ENCODE assay signal across 27 mouse cellular contexts in genomic region chr8:106326624-106327023, GRCm38 (mm10). TPM values are rescaled to one million over a fixed set of nuclear protein-coding genes. Genes with fewer than 3 reads are reported as not detected.
DNase-seq lines count a peak whose midpoint lies in the region; ATAC-seq and TF ChIP-seq lines count a peak whose summit lies in the region.
"Had no signal": no experiment of that assay in that cellular context is flagged by ENCODE, and none has a peak within 500 bp of the region (broad histone marks: within the 10 kb centered on the region; RNA-seq: fewer than 3 reads in every experiment).

No protein-coding gene starts in this region.

- TF ChIP-seq CTCF in midbrain, postnatal 0 days (IDR thresholded peaks at IDR 0.05): no peak
- TF ChIP-seq CTCF in hindbrain, postnatal 0 days (IDR thresholded peaks at IDR 0.05; ENCODE audit: low read depth): no peak

- no peaks in the 10 kb centered on the region for H3K27me3 ChIP-seq in midbrain, postnatal 0 days (ENCODE audit: insufficient read depth, low read length)
- no peaks in the 10 kb centered on the region for H3K27me3 ChIP-seq in midbrain, embryonic 16.5 days (ENCODE audit: control insufficient read depth, insufficient read depth, low read depth, low read length)
- H3K27me3 ChIP-seq in hindbrain, embryonic 14.5 days (ENCODE audit: control insufficient read depth, insufficient read depth, low read length): no peaks in the 10 kb centered on the region
- H3K27me3 ChIP-seq in hindbrain, postnatal 0 days (ENCODE audit: insufficient read depth, low read length): no peaks in the 10 kb centered on the region
- H3K27me3 ChIP-seq: limb, embryonic 12.5 days; liver, embryonic 15.5 days; midbrain, embryonic 15.5 days; stomach, embryonic 15.5 days had no signal

- ATAC-seq in midbrain, postnatal 0 days (ENCODE audit: low FRiP score): no peak
- ATAC-seq in midbrain, embryonic 16.5 days: no peak
- ATAC-seq in hindbrain, embryonic 14.5 days (ENCODE audit: low FRiP score): no peak
- peak; percentile 71; the same call in 1 of the 2 replicates for ATAC-seq in hindbrain, postnatal 0 days
- ATAC-seq: activated CD4-positive, CD25-positive, alpha-beta regulatory T cell, adult 4 months; forebrain, postnatal 0 days; intestine, embryonic 16.5 days; midbrain, embryonic 15.5 days had no signal

- peak; percentile 58 for DNase-seq in heart, adult 11 months
- DNase-seq in heart, adult 8-10 months (ENCODE audit: low spot score): no peak
- peak; percentile 71 for DNase-seq in midbrain, postnatal 0 days (ENCODE audit: low spot score)
- DNase-seq in hindbrain, embryonic 14.5 days (ENCODE audit: low spot score): peak; percentile 47
- DNase-seq in hindbrain, postnatal 0 days (ENCODE audit: low spot score): peak; percentile 78
- no peak for DNase-seq in adrenal gland, adult 18-20 months (ENCODE audit: low spot score in 2 of 2)
- DNase-seq in urinary bladder, adult 18-20 months (ENCODE audit: low spot score in 2 of 2): no peak
- DNase-seq: adrenal gland, postnatal 14 days; B cell, adult 2 months; cerebellum, adult 18-20 months; cerebellum, postnatal 36 days; forebrain, postnatal 0 days; heart, postnatal 14 days; kidney, adult 8-10 months; kidney, postnatal 4 days; lung, embryonic 14.5 days; right cerebral cortex, postnatal 14 days had no signal

- WGBS in midbrain, postnatal 0 days: 50% methylated on average over 4 of the region's 4 CpGs
- WGBS in midbrain, embryonic 16.5 days: 55% methylated on average over 4 of the region's 4 CpGs
- WGBS in hindbrain, embryonic 14.5 days: 49% methylated on average over 4 of the region's 4 CpGs
- WGBS in hindbrain, postnatal 0 days: 52% methylated on average over 4 of the region's 4 CpGs

- H3K27ac ChIP-seq in midbrain, postnatal 0 days (ENCODE audit: low read depth, low read length): no peak overlapping the region
- H3K27ac ChIP-seq in midbrain, embryonic 16.5 days (ENCODE audit: low read length): no peak overlapping the region
- peak overlapping the region; percentile 26; the same call in 1 of the 2 replicates for H3K27ac ChIP-seq in hindbrain, embryonic 14.5 days
- peak overlapping the region; percentile 48; the same call in 1 of the 2 replicates for H3K27ac ChIP-seq in hindbrain, postnatal 0 days
- H3K27ac ChIP-seq: kidney, postnatal 0 days; limb, embryonic 12.5 days; liver, embryonic 15.5 days; midbrain, embryonic 10.5 days; midbrain, embryonic 15.5 days; stomach, embryonic 15.5 days had no signal

- no peaks in the 10 kb centered on the region for H3K36me3 ChIP-seq in midbrain, postnatal 0 days (ENCODE audit: insufficient read depth, low read length)
- H3K36me3 ChIP-seq in midbrain, embryonic 16.5 days (ENCODE audit: control insufficient read depth, insufficient read depth, low read length): no peaks in the 10 kb centered on the region
- H3K36me3 ChIP-seq in hindbrain, embryonic 14.5 days (replicated peaks; ENCODE audit: control insufficient read depth, insufficient read depth): no peaks in the 10 kb centered on the region
- no peaks in the 10 kb centered on the region for H3K36me3 ChIP-seq in hindbrain, postnatal 0 days (ENCODE audit: insufficient read depth, low read length)
- H3K36me3 ChIP-seq: limb, embryonic 12.5 days; liver, embryonic 15.5 days; midbrain, embryonic 10.5 days; midbrain, embryonic 15.5 days; stomach, embryonic 15.5 days had no signal

- no peaks in the 10 kb centered on the region for H3K4me1 ChIP-seq in midbrain, postnatal 0 days (ENCODE audit: insufficient read depth, low read length)
- 0 out of 2 replicates have a peak, but pooled peaks cover 2% of the 10 kb centered on the region for H3K4me1 ChIP-seq in midbrain, embryonic 16.5 days (ENCODE audit: control insufficient read depth, insufficient read depth, low read length)
- H3K4me1 ChIP-seq in hindbrain, embryonic 14.5 days (replicated peaks; ENCODE audit: control insufficient read depth, insufficient read depth, low read length): peaks cover 9% of the 10 kb centered on the region; the same call in 1 of the 2 replicates
- H3K4me1 ChIP-seq in hindbrain, postnatal 0 days (ENCODE audit: insufficient read depth, low read length): peaks cover 10% of the 10 kb centered on the region; the same call in 1 of the 2 replicates
- H3K4me1 ChIP-seq: limb, embryonic 12.5 days; liver, embryonic 15.5 days; stomach, embryonic 15.5 days had no signal

- no peak overlapping the region for H3K4me3 ChIP-seq in midbrain, postnatal 0 days (ENCODE audit: low read depth, low read length)
- H3K4me3 ChIP-seq in midbrain, embryonic 16.5 days (ENCODE audit: low read depth, low read length): no peak overlapping the region
- no peak overlapping the region for H3K4me3 ChIP-seq in hindbrain, embryonic 14.5 days (replicated peaks; ENCODE audit: low read length)
- no peak overlapping the region for H3K4me3 ChIP-seq in hindbrain, postnatal 0 days (ENCODE audit: low read length)
- H3K4me3 ChIP-seq: limb, embryonic 12.5 days; liver, embryonic 15.5 days; midbrain, embryonic 10.5 days; midbrain, embryonic 15.5 days; stomach, embryonic 15.5 days had no signal

- no peak overlapping the region for H3K9ac ChIP-seq in midbrain, postnatal 0 days (replicated peaks; ENCODE audit: low read length, poor library complexity, severe bottlenecking)
- no peak overlapping the region for H3K9ac ChIP-seq in midbrain, embryonic 16.5 days (ENCODE audit: low read depth, low read length)
- H3K9ac ChIP-seq in hindbrain, embryonic 14.5 days: no peak overlapping the region
- no peak overlapping the region for H3K9ac ChIP-seq in hindbrain, postnatal 0 days (replicated peaks; ENCODE audit: low read length)
- H3K9ac ChIP-seq: forebrain, postnatal 0 days; limb, embryonic 12.5 days; liver, embryonic 15.5 days; lung, embryonic 14.5 days; midbrain, embryonic 15.5 days; stomach, embryonic 15.5 days had no signal

- H3K9me3 ChIP-seq in midbrain, postnatal 0 days (ENCODE audit: low read length): no peaks in the 10 kb centered on the region
- no peaks in the 10 kb centered on the region for H3K9me3 ChIP-seq in midbrain, embryonic 16.5 days (replicated peaks; ENCODE audit: control insufficient read depth, low read length, poor library complexity, severe bottlenecking)
- no peaks in the 10 kb centered on the region for H3K9me3 ChIP-seq in hindbrain, embryonic 14.5 days (ENCODE audit: control insufficient read depth, low read length)
- H3K9me3 ChIP-seq in hindbrain, postnatal 0 days (ENCODE audit: low read length): no peaks in the 10 kb centered on the region
- H3K9me3 ChIP-seq: limb, embryonic 12.5 days; liver, embryonic 15.5 days; midbrain, embryonic 10.5 days; midbrain, embryonic 15.5 days; stomach, embryonic 15.5 days had no signal

- no peak overlapping the region for H3K4me2 ChIP-seq in midbrain, postnatal 0 days (ENCODE audit: low read depth, low read length, poor library complexity, severe bottlenecking)
- no peak overlapping the region for H3K4me2 ChIP-seq in midbrain, embryonic 16.5 days (ENCODE audit: low read length)
- H3K4me2 ChIP-seq in hindbrain, embryonic 14.5 days (replicated peaks): no peak overlapping the region
- no peak overlapping the region for H3K4me2 ChIP-seq in hindbrain, postnatal 0 days (ENCODE audit: low read depth, low read length)
- H3K4me2 ChIP-seq: limb, embryonic 12.5 days; liver, embryonic 15.5 days; lung, embryonic 14.5 days; midbrain, embryonic 15.5 days; stomach, embryonic 15.5 days had no signal

RNA-seq across cellular contexts. Expression of gene Smpd3, which starts 11.2 kb away (rescaled TPM):
- total RNA-seq in heart, adult 8-10 months (2022): 1 to 10 TPM; 2.5 to 3.2 (median 2.6) TPM
- total RNA-seq in midbrain, postnatal 0 days (2014; rRNA removed): 111 and 114 TPM in 2 replicates
- 74.0 and 81.5 TPM in 2 replicates for polyA plus RNA-seq in midbrain, postnatal 0 days (2015; fragmentation: Nextera tagmentation; extraction: Ambion mirVana)
- polyA plus RNA-seq in midbrain, embryonic 16.5 days (2015; fragmentation: Nextera tagmentation; extraction: Ambion mirVana): 69.6 and 76.2 TPM in 2 replicates
- polyA plus RNA-seq in hindbrain, embryonic 14.5 days (2014; fragmentation: Nextera tagmentation; extraction: Ambion mirVana): 46.7 and 47.1 TPM in 2 replicates
- 88.3 and 96.1 TPM in 2 replicates for total RNA-seq in hindbrain, postnatal 0 days (2014; rRNA removed)
- 51.6 and 58.2 TPM in 2 replicates for polyA plus RNA-seq in hindbrain, postnatal 0 days (2015; fragmentation: Nextera tagmentation; extraction: Ambion mirVana)
- 10 to 100 TPM in 1 of 2 experiments, 1 to 10 TPM in 1; 6.8 to 11.3 TPM for total RNA-seq in adrenal gland, adult 18-20 months (2021)
- total RNA-seq: megakaryocyte progenitor cell, adult 5-6 weeks had no signal
- polyA plus RNA-seq: activated CD4-positive, CD25-positive, alpha-beta regulatory T cell, adult 4 months had no signal

Comparison
In these comparisons a context has a peak if more than half of its experiments do, and no peak if none do; other contexts are left out.
1. DNase-seq: peak in heart, adult 11 months (single experiment), midbrain, postnatal 0 days (single experiment), hindbrain, embryonic 14.5 days (single experiment) and hindbrain, postnatal 0 days (single experiment); none in heart, adult 8-10 months (single experiment), adrenal gland, adult 18-20 months (0 of 2) and urinary bladder, adult 18-20 months (0 of 2).
2. H3K27ac ChIP-seq: peak in hindbrain, embryonic 14.5 days (single experiment) and hindbrain, postnatal 0 days (single experiment); none in midbrain, postnatal 0 days (single experiment) and midbrain, embryonic 16.5 days (single experiment).